Mouse (Mus musculus): ENCODE measurements around the gene Psmb4.
"Not testable (repeated sequence)": the region's sequence is repeated elsewhere in the genome, so short reads cannot be mapped to it uniquely, and the experiment has no call there.

Gene Psmb4

GRCm38 (mm10) chr3:94886316-94887224 lies at the start of gene Psmb4:
Gene Psmb4 (minus strand): TSS chr3:94886961.
- DNase-seq (ENCODE audit: low spot score in 2 of 2) = peak; percentile 79 to 90

GRCm38 (mm10) chr3:94936147-94936546 lies 49.4 kb upstream of the Psmb4 start:
- DNase-seq (ENCODE audit: low spot score in 2 of 2) = not testable (repeated sequence)

GRCm38 (mm10) chr3:94935332-94935731 lies 48.6 kb upstream of the Psmb4 start:
- DNase-seq (ENCODE audit: low spot score in 2 of 2) = not testable (repeated sequence)

- DNase-seq (ENCODE audit: low spot score in 2 of 2) = not testable (repeated sequence)
Observed at GRCm38 (mm10) chr3:94934564-94934963, 47.8 kb upstream of the Psmb4 start.

- DNase-seq (ENCODE audit: low spot score in 2 of 2) = not testable (repeated sequence)
Observed at GRCm38 (mm10) chr3:94933604-94934003, 46.8 kb upstream of the Psmb4 start.

- DNase-seq (ENCODE audit: low spot score in 2 of 2) = peak; percentile 38 to 59
Observed at GRCm38 (mm10) chr3:94932809-94933564, 46.2 kb upstream of the Psmb4 start, which contains the start of gene Selenbp1. Gene Selenbp1 (plus strand): TSS chr3:94933056.

GRCm38 (mm10) chr3:94932279-94932678 lies 45.5 kb upstream of the Psmb4 start:
- not testable (repeated sequence) for DNase-seq (ENCODE audit: low spot score in 2 of 2)

- not testable (repeated sequence) for DNase-seq (ENCODE audit: low spot score in 2 of 2)
Observed at GRCm38 (mm10) chr3:94931427-94932082, 44.8 kb upstream of the Psmb4 start.

GRCm38 (mm10) chr3:94930386-94931266 lies 43.9 kb upstream of the Psmb4 start:
- DNase-seq (ENCODE audit: low spot score in 2 of 2) = not testable (repeated sequence)

GRCm38 (mm10) chr3:94928979-94929378 lies 42.2 kb upstream of the Psmb4 start:
- DNase-seq (ENCODE audit: low spot score in 2 of 2) = not testable (repeated sequence)

- DNase-seq (ENCODE audit: low spot score in 2 of 2) = not testable (repeated sequence)
Observed at GRCm38 (mm10) chr3:94926301-94926736, 39.6 kb upstream of the Psmb4 start.

GRCm38 (mm10) chr3:94924688-94925087 lies 37.9 kb upstream of the Psmb4 start:
- DNase-seq (ENCODE audit: low spot score in 2 of 2) = no peak

- DNase-seq (ENCODE audit: low spot score in 2 of 2) = no peak
Observed at GRCm38 (mm10) chr3:94922333-94922732, 35.6 kb upstream of the Psmb4 start.

GRCm38 (mm10) chr3:94921104-94921503 lies 34.3 kb upstream of the Psmb4 start:
- no peak for DNase-seq (ENCODE audit: low spot score in 2 of 2)

GRCm38 (mm10) chr3:94918845-94919244 lies 32.1 kb upstream of the Psmb4 start:
- DNase-seq (ENCODE audit: low spot score in 2 of 2) = no peak

GRCm38 (mm10) chr3:94917816-94918361 lies 31.1 kb upstream of the Psmb4 start:
- DNase-seq (ENCODE audit: low spot score in 2 of 2) = peak; percentile 10 to 26

- DNase-seq (ENCODE audit: low spot score in 2 of 2) = no peak
Observed at GRCm38 (mm10) chr3:94915903-94916741, 29.4 kb upstream of the Psmb4 start.

GRCm38 (mm10) chr3:94913801-94914200 lies 27.0 kb upstream of the Psmb4 start:
- no peak for DNase-seq (ENCODE audit: low spot score in 2 of 2)

- DNase-seq (ENCODE audit: low spot score in 2 of 2) = no peak
Observed at GRCm38 (mm10) chr3:94911050-94911693, 24.4 kb upstream of the Psmb4 start.
